9 mouse cellular contexts compared by ENCODE assay signal in genomic region chr14:76121901-76122662, GRCm38 (mm10). TPM values are rescaled to one million over a fixed set of nuclear protein-coding genes. Genes with fewer than 3 reads are reported as not detected.
DNase-seq lines count a peak whose midpoint lies in the region; ATAC-seq and TF ChIP-seq lines count a peak whose summit lies in the region.
"Had no signal": no experiment of that assay in that cellular context is flagged by ENCODE, and none has a peak within 500 bp of the region (broad histone marks: within the 10 kb centered on the region; RNA-seq: fewer than 3 reads in every experiment).

No protein-coding gene starts in this region.

- H3K9me3 ChIP-seq in kidney, postnatal 0 days (replicated peaks; ENCODE audit: low read length): no peaks in the 10 kb centered on the region
- H3K9me3 ChIP-seq in lung, embryonic 14.5 days (ENCODE audit: low read depth, low read length): no peaks in the 10 kb centered on the region
- H3K9me3 ChIP-seq: liver, embryonic 13.5 days had no signal

- no peak overlapping the region for H3K9ac ChIP-seq in kidney, postnatal 0 days (ENCODE audit: low read depth, low read length)
- H3K9ac ChIP-seq in lung, embryonic 14.5 days: no peak overlapping the region
- H3K9ac ChIP-seq: liver, embryonic 13.5 days had no signal

- DNase-seq in heart, adult 11 months: peak; percentile 90
- no peak for DNase-seq in heart, postnatal 25 days (ENCODE audit: low spot score)
- peak; percentile 49 for DNase-seq in ZHBTc4 (ENCODE audit: low read depth, low spot score)
- DNase-seq in heart, adult 9 months (ENCODE audit: low spot score in 2 of 2): peak; percentile 15 to 52
- peak; percentile 82 for DNase-seq in kidney, postnatal 0 days (ENCODE audit: low spot score)
- DNase-seq in lung, embryonic 14.5 days: peak; percentile 86
- DNase-seq in right cerebral cortex, adult 18-20 months: peak; percentile 48
- DNase-seq: liver, embryonic 13.5 days had no signal

- intact Hi-C loops in heart, postnatal 25 days (cut with DNase I): loop anchor here (1.0 to 5.0 kb wide), 2 partner anchors 351 to 890 kb away; no protein-coding TSS in a partner anchor

- no peak overlapping the region for H3K4me2 ChIP-seq in kidney, postnatal 0 days (ENCODE audit: low read length)
- no peak overlapping the region for H3K4me2 ChIP-seq in lung, embryonic 14.5 days
- H3K4me2 ChIP-seq: liver, embryonic 13.5 days had no signal

- 54% methylated on average over 6 of the region's 6 CpGs for WGBS in kidney, postnatal 0 days
- 50% methylated on average over 6 of the region's 6 CpGs for WGBS in lung, embryonic 14.5 days

- peak; percentile 76 for ATAC-seq in common myeloid progenitor, adult 5-6 weeks (replicated peaks; ENCODE audit: low read depth, poor library complexity, severe bottlenecking)
- no peak for ATAC-seq in kidney, postnatal 0 days (replicated peaks; ENCODE audit: low FRiP score, low read depth)
- ATAC-seq in lung, embryonic 14.5 days (ENCODE audit: insufficient read depth): no peak; the same call in 1 of the 2 replicates

- no peak overlapping the region for H3K4me3 ChIP-seq in kidney, postnatal 0 days (replicated peaks; ENCODE audit: low read depth, low read length)
- H3K4me3 ChIP-seq in lung, embryonic 14.5 days (ENCODE audit: low read depth, low read length): no peak overlapping the region
- H3K4me3 ChIP-seq: liver, embryonic 13.5 days had no signal

- peaks cover 45% of the 10 kb centered on the region for H3K36me3 ChIP-seq in kidney, postnatal 0 days (ENCODE audit: insufficient read depth, low read length)
- H3K36me3 ChIP-seq in lung, embryonic 14.5 days (ENCODE audit: insufficient read depth): peaks cover 81% of the 10 kb centered on the region

- H3K27ac ChIP-seq in kidney, postnatal 0 days: no peak overlapping the region
- no peak overlapping the region for H3K27ac ChIP-seq in lung, embryonic 14.5 days (ENCODE audit: low read depth)
- H3K27ac ChIP-seq: liver, embryonic 13.5 days had no signal

- TF ChIP-seq CTCF in kidney, postnatal 0 days (IDR thresholded peaks at IDR 0.05; ENCODE audit: low read depth): peak; percentile 86
- TF ChIP-seq CTCF in lung, embryonic 14.5 days (IDR thresholded peaks at IDR 0.05; ENCODE audit: low read depth): peak; percentile 78

- H3K27me3 ChIP-seq in kidney, postnatal 0 days (ENCODE audit: insufficient read depth, low read length): no peaks in the 10 kb centered on the region
- H3K27me3 ChIP-seq in lung, embryonic 14.5 days (ENCODE audit: insufficient read depth, low read length): no peaks in the 10 kb centered on the region
- H3K27me3 ChIP-seq: liver, embryonic 13.5 days had no signal

- no peaks in the 10 kb centered on the region for H3K4me1 ChIP-seq in kidney, postnatal 0 days (replicated peaks; ENCODE audit: insufficient read depth, low read length)
- H3K4me1 ChIP-seq in lung, embryonic 14.5 days (ENCODE audit: insufficient read depth): 0 out of 2 replicates have a peak, but pooled peaks cover 3% of the 10 kb centered on the region
- H3K4me1 ChIP-seq: liver, embryonic 13.5 days had no signal

RNA-seq across cellular contexts. Expression of gene Nufip1, which starts 11.4 kb away (rescaled TPM):
- 1 to 10 TPM; 3.0 to 3.4 TPM for total RNA-seq in heart, postnatal 25 days (2021)
- total RNA-seq in common myeloid progenitor, adult 5-6 weeks (2017): 24.8 and 29.5 TPM in 2 replicates
- 13.2 and 13.8 TPM in 2 replicates for polyA plus RNA-seq in kidney, postnatal 0 days (2015; fragmentation: Nextera tagmentation; extraction: Ambion mirVana)
- 15.2 and 15.5 TPM in 2 replicates for polyA plus RNA-seq in lung, embryonic 14.5 days (2014; fragmentation: Nextera tagmentation; extraction: Ambion mirVana)

RNA-seq across cellular contexts. Expression of gene Gpalpp1, which starts 11.5 kb away (rescaled TPM):
- 10 to 100 TPM in 1 of 2 experiments, 1 to 10 TPM in 1; 10.0 to 10.8 TPM for total RNA-seq in heart, postnatal 25 days (2021)
- total RNA-seq in common myeloid progenitor, adult 5-6 weeks (2017): 39.5 and 43.6 TPM in 2 replicates
- polyA plus RNA-seq in kidney, postnatal 0 days (2015; fragmentation: Nextera tagmentation; extraction: Ambion mirVana): 9.7 and 10.0 TPM in 2 replicates
- 13.6 and 14.7 TPM in 2 replicates for polyA plus RNA-seq in lung, embryonic 14.5 days (2014; fragmentation: Nextera tagmentation; extraction: Ambion mirVana)
